Comparison of ENCODE assay signal across 22 mouse cellular contexts in the genomic region with DNA sequence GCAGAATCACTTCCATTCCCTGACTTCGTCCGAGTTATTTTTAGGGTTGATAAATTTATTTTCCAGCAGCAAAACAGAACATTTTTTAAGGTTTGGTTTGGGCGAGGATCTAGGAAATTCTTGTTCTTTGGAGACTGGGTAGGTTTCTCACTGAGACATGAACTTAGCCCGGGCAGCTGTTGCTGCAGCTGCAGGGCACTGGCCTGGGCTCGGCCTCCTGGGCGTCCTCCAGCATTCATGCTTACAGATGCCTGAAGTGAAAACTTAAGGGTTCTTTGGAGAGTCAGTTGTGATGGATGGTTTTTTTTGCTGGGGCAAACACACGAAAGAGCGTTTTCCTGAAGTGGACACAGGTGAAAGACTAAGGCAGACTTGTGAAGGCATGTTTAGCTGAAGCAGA. TPM values are rescaled to one million over a fixed set of nuclear protein-coding genes. Genes with fewer than 3 reads are reported as not detected.
A peak's percentile ranks its signal among the peaks of the same experiment; 100 is the strongest.
DNase-seq lines count a peak whose midpoint lies in the region; TF ChIP-seq lines count a peak whose summit lies in the region.
"Had no signal": no experiment of that assay in that cellular context is flagged by ENCODE, and none has a peak within 500 bp of the region (broad histone marks: within the 10 kb centered on the region; RNA-seq: fewer than 3 reads in every experiment).

No protein-coding gene starts in this region.

- TF ChIP-seq CTCF in gastrocnemius, adult 2 months (IDR thresholded peaks at IDR 0.05), result no peak

- no peak overlapping the region for H3K4me3 ChIP-seq in gastrocnemius, adult 2 months
- H3K4me3 ChIP-seq: embryonic facial prominence, embryonic 10.5 days; embryonic facial prominence, embryonic 13.5 days; erythroblast, embryonic 14.5 days; forebrain, embryonic 10.5 days; forebrain, embryonic 13.5 days; heart, embryonic 15.5 days; hindbrain, embryonic 10.5 days; hindbrain, embryonic 13.5 days; intestine, embryonic 15.5 days had no signal

- intact Hi-C loops in gastrocnemius, adult 2 months (cut with DNase I), result no loop called here
- intact Hi-C loops in heart, postnatal 14 days (cut with DNase I), result no loop called here
- intact Hi-C loops in heart, postnatal 25 days (cut with DNase I), result no loop called here

- peak overlapping the region; percentile 35; the same call in 1 of the 2 replicates for H3K27ac ChIP-seq in gastrocnemius, adult 2 months
- H3K27ac ChIP-seq: embryonic facial prominence, embryonic 10.5 days; embryonic facial prominence, embryonic 13.5 days; forebrain, embryonic 10.5 days; forebrain, embryonic 13.5 days; heart, embryonic 15.5 days; hindbrain, embryonic 10.5 days; hindbrain, embryonic 13.5 days; intestine, embryonic 15.5 days had no signal

- peak; percentile 46 for DNase-seq in gastrocnemius, adult 2 months
- DNase-seq in gastrocnemius, adult 18-20 months (ENCODE audit: low spot score), result no peak
- peak; percentile 20 to 49 for DNase-seq in heart, postnatal 14 days
- no peak for DNase-seq in heart, postnatal 25 days (ENCODE audit: low spot score)
- DNase-seq in lung, postnatal 10 days, result peak; percentile 26
- no peak for DNase-seq in lung, adult 18-20 months
- DNase-seq in cerebellum, adult 11 months, result no peak
- DNase-seq: adrenal gland, postnatal 10 days; cerebellum, adult 11-12 months; cerebellum, adult 8-10 months; cerebellum, postnatal 10 days; embryo, embryonic 11 days; kidney, adult 11 months had no signal

RNA-seq across cellular contexts. Expression of gene Specc1, which starts 42.9 kb away (rescaled TPM):
- 1 to 10 TPM; 1.5 to 2.3 TPM for total RNA-seq in gastrocnemius, adult 2 months (2021)
- total RNA-seq in gastrocnemius, adult 18-20 months (2021), result 1 to 10 TPM in 1 of 2 experiments, under 1 TPM in 1; 0.98 to 2.3 TPM
- 10 to 100 TPM; 21.2 to 23.5 TPM for total RNA-seq in heart, postnatal 14 days (2021)
- 10 to 100 TPM in 1 of 2 experiments, 1 to 10 TPM in 1; 9.6 to 16.5 TPM for total RNA-seq in heart, postnatal 25 days (2021)

Comparison
In these comparisons a context has a peak if more than half of its experiments do, and no peak if none do; other contexts are left out.
1. DNase-seq: peak in gastrocnemius, adult 2 months (single experiment), heart, postnatal 14 days (2 of 2) and lung, postnatal 10 days (single experiment); none in gastrocnemius, adult 18-20 months (single experiment), heart, postnatal 25 days (single experiment), lung, adult 18-20 months (0 of 2) and cerebellum, adult 11 months (single experiment).